Mouse (Mus musculus) thymus, adult 2 months (tissue): ENCODE results near the gene Hsd17b14.

ENCODE experiments used
- CTCF ChIP-seq: fragments of 200-500 bp; IDR thresholded peaks from 2 replicates; pipeline ENCODE4 v1.5.1; 2012; ENCODE audit warnings: mild to moderate bottlenecking, control low read depth, low read length, moderate library complexity, borderline replicate concordance; ENCODE audit not compliant: control insufficient read depth, poor library complexity, insufficient read depth; ENCODE audit errors: extremely low read depth
- POLR2A ChIP-seq: fragments of 200-500 bp; IDR thresholded peaks from 2 replicates; pipeline ENCODE4 v1.6.1; 2012; ENCODE audit warnings: mild to moderate bottlenecking, low read length, control low read depth, moderate library complexity; ENCODE audit not compliant: control insufficient read depth, poor library complexity, insufficient read depth; ENCODE audit errors: extremely low read depth

DNA sequence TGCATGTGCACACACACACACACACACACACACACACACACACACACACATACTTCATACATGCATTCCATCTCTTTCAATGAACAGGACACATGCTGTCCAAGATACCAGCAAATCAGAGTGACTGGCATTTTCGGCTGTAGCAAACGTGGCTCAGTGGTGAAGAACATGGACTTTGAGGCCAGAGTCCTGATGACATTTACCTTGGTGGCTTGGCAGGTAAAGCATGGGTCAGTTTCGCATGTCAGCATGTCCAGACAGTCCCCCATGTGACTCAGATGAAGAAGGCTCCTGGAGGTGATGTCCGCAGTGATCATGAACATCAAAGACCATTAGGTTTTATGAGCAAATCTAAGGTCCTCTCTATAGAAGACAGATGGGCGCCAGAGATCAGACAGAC lies 42.3 kb downstream of the Hsd17b14 start:
- no peak for TF ChIP-seq CTCF
- TF ChIP-seq POLR2A: no peak
